Mouse (Mus musculus): ENCODE data around the gene Fv1. TPM values are rescaled to one million over a fixed set of nuclear protein-coding genes. Genes with fewer than 3 reads are reported as not detected.

Gene Fv1
- total RNA-seq, 2 experiments from 2014 or later = 7.9 to 8.0 TPM

DNA sequence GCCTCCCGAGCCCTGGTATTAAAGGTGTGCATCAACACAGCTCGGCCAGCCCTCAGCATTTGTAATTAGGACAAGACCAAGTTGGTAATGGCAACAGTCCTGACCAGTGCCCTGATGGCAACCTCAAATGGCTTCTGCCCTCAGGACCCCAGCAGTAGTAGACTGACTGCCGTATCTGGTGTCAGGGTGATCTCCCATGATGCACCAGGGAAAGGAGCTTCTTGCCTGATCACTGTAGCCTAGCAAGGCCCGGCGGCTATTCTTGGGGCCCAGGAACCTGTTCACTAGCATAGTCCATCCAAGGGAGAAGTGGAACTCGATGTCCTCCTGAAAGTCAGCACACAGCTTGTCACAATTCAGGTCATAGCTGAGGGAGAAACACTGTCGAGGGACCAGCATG is 13.0 kb downstream of the Fv1 start:
- DNase-seq (ENCODE audit: low spot score in 2 of 2) = no peak
- intact Hi-C loops (cut with DNase I) = no loop called here

- intact Hi-C loops (cut with DNase I) = no loop called here
- DNase-seq (ENCODE audit: low spot score in 2 of 2) = no peak
These were observed 14.3 kb downstream of the Fv1 start for GRCm38 (mm10) chr4:147883041-147883440.

DNA sequence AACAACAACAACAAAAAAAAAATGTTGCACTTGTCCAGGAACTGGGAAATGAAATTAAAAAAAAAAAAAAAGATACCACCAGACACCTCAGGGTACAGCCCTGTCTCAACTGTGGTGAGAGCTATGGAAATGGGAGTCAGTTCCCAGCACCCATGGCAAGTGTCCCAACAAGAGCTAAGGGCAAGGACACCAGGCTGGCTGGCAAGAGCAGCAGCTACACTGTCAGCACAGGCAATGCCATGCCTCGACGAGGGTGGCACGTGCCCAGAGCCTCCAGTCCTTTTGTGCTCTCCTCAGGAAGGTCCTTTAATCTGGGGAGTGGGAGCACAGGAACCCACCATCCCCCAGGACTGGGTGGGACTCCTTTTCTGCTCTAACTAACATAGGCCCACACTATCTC is 15.4 kb downstream of the Fv1 start:
- DNase-seq (ENCODE audit: low spot score in 2 of 2) = no peak
- intact Hi-C loops (cut with DNase I) = no loop called here

DNA sequence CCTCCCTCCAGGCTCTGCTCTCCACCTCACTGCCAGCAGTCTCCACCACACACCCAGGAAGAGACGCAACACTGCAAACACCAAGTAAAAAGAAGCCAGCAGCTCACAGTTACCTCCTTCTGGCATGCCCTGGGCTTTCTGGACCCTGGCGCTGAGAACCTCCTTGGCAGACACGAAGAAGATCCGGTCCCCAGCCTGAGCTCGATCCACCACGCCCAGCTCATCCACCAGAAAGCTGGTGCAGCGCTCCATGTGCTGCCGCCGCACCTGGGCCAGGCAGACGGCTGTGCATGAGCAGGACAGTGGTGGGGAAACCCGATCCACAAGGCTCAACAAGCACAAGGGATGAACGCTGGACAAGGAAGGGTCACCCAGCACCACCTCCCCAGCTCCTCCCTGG is 17.4 kb downstream of the Fv1 start:
- DNase-seq (ENCODE audit: low spot score in 2 of 2) = no peak
- intact Hi-C loops (cut with DNase I) = no loop called here

DNA sequence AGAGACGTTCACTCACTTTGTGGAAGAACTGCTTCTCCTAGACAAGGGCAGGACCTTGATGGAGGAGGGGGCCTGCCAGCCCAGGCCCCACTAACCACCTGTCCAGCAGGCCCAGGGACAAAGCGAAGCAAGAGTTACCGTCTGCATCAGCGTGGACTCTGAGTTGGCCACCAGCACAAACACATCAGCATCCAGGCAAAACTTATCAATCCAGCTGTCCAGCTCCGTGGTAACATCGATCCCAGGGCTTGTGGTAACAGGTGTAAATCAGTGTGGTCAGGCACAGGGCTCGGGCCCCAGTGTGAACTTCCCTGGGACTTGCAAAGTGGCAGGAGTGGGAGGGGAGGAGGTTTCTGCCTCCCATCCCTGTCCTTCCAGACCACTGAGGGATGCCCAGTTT is 18.5 kb downstream of the Fv1 start:
- intact Hi-C loops (cut with DNase I) = no loop called here
- no peak for DNase-seq (ENCODE audit: low spot score in 2 of 2)

GRCm38 (mm10) chr4:147888237-147888636 is 19.5 kb downstream of the Fv1 start:
- intact Hi-C loops (cut with DNase I) = no loop called here
- no peak for DNase-seq (ENCODE audit: low spot score in 2 of 2)

DNA sequence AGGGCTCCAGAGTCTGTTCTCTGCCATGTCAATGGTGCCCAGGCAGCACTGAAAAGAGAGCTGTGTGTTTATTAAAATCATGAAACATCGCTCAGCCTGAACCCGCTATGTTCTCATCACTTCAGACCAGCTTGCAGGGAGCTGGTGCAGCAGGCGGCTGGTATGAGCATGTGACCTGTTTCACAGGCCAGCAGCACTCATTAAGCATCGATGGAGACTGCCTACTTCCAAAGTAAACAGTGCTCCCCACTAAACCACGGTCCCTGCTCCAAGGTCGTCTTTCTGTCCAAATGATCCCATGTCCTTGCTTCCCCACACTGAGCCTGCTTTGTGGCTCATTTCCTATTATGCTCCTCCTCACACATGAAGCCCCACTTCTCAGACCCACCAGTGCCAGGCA is 21.6 kb downstream of the Fv1 start:
- intact Hi-C loops (cut with DNase I) = no loop called here
- DNase-seq (ENCODE audit: low spot score in 2 of 2) = no peak

DNA sequence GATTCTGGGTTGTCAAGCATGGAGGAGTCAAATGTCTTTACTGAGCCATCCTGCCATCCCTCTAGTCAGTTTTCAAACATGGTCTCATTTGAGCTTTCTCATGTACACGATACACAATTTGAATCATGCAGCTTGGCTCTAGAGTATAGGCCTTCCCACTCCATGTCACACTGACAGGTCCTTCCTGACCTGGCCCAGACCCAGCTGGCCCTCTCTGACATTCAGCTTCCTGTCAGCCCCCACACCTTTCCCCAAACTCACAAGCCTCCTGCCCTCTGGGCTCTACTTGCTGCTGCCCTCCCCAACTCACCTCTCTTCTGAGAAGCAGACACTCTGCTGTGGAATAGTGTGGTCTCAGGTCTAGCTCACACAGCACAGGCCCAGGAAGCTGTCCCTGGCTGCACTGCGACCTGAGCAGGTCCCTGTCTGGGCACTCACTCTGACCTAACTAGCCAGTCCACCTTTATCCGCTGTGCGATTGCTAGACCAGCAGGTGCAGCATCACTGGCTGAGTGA is 27.1 kb downstream of the Fv1 start:
- intact Hi-C loops (cut with DNase I) = no loop called here
- DNase-seq (ENCODE audit: low spot score in 2 of 2) = no peak

DNA sequence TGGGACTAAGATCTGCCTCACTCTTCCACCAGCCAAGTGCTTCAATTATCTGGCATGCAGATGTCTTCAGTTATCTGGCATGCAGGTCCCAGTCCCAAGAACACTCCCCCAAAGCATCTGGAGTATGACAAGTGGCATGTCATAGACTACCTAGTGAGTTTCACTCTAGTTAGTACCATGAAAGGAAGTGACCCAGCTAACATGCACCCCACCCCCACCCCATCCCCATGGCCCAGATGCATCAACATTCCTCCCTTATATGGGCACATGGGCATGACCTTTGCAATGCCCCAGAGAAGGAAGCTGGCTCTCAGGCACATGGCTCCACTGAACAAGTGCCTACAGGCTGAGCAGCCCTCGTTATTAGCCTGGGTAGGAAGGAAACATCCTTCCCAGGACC is 27.6 kb downstream of the Fv1 start:
- DNase-seq (ENCODE audit: low spot score in 2 of 2) = no peak
- intact Hi-C loops (cut with DNase I) = no loop called here

DNA sequence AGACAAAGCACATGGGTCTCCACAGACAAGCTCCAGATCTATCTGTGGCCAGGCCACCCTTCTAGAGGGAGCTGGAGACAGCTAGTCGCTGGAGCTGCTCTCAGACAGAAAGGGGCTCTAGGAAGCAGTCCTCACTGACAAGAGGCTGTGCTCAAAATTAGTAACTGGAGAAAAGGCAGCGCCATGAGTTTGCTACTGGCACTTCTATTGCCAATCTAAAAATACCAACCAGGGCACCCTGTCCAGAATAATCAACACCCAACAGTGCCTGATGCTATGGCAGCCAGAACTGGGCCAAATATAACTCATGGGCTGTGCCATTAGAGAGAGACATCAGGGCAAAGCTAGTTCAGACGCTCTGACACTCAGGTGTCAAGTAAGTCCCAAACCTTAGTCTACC is 28.6 kb downstream of the Fv1 start:
- intact Hi-C loops (cut with DNase I) = no loop called here
- peak; percentile 11 to 41 for DNase-seq (ENCODE audit: low spot score in 2 of 2)

- no peak for DNase-seq (ENCODE audit: low spot score in 2 of 2)
- intact Hi-C loops (cut with DNase I) = no loop called here
These were observed 31.7 kb downstream of the Fv1 start for GRCm38 (mm10) chr4:147900452-147900851.

DNA sequence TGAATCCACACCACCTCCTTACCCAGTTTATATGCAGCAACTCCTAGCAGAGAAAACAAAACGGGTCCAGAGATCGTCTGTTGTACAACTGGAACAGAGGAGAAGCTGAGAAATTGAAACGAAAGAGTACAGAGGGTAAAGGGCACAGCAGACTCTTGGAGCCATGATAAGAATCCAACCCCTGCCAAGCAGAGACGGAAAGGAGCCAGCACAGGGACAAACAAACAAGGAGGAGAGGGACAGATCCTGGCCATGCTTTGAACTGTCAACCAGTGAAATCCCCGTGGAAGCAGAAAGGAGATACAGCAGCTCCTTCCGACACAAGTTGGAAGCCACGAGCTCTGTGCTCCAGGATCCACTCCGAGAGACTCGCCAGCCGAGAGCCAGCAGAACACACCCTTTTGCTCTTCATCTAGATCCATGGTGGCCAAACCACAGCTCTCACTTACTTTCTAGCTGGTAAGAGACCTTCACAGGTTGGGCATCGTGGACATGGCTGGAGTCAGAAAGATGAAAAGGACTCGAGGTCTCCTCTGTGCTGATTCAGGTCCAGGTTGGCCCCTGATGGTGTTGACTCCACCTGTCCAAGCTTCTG is 34.2 kb downstream of the Fv1 start:
- intact Hi-C loops (cut with DNase I) = no loop called here
- no peak for DNase-seq (ENCODE audit: low spot score in 2 of 2)

DNA sequence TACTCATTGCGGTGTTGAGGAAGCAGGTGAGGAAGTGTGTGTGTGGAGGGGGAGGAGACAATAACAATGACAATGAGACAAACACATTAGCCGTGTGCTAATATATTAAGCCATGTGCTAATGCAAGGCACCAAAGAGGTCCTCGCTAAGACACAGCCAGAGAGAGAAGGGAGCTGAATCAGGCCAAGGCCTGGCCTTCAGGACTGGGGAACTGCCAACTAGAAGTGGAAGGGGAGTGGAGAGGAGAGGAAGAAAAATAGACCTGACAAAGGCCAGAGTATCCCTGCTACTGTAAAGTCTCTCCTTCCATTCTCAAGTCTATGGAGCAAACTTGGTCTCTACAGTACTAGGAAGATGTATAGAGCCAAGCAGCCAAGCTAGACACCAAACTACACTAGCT is 34.8 kb downstream of the Fv1 start:
- intact Hi-C loops (cut with DNase I) = no loop called here
- no peak for DNase-seq (ENCODE audit: low spot score in 2 of 2)

DNA sequence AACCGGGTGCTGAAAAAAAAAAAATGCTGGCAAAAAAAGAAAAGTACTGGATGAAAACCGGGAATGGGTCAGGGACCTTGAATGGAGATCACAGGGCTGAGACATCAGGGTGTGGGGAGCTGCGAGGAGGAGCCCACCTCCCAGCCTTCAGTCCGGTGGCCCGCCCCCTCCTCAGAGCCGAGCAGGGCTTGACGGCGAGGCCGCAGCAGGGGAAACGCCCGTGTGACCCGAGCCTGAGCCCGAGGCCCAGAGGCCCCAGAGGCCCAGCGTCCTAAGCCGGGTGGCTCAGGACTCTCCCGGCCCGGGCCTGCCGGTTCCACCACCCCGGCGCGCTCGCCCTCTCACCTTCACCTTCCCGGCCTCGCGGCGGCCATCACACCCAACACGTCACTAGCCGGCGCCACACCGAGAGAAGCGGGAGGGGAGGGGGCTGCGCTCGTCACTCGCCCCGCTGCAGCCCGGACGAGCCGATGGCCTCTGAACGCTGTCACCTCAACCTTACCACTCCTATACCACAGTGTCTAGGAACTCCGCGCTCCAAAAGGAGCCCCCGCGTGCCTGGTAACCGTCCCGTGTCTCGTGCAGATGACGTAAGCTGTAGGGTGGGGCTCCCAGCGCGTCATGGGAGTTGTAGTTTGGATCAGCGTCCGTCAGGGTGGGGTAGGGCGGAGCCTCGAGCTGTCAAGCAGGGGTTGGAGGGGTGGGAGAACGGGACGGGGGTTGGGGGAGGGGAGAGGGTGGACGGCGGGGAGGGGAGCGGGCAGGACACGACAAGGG is 35.7 kb downstream of the Fv1 start, which contains the start of gene Mfn2:
Gene Mfn2 (minus strand): TSS at position 392 of the 777 bp plus-strand sequence.
- intact Hi-C loops (cut with DNase I) = no loop called here
- peak; percentile 89 to 90 for DNase-seq (ENCODE audit: low spot score in 2 of 2)

DNA sequence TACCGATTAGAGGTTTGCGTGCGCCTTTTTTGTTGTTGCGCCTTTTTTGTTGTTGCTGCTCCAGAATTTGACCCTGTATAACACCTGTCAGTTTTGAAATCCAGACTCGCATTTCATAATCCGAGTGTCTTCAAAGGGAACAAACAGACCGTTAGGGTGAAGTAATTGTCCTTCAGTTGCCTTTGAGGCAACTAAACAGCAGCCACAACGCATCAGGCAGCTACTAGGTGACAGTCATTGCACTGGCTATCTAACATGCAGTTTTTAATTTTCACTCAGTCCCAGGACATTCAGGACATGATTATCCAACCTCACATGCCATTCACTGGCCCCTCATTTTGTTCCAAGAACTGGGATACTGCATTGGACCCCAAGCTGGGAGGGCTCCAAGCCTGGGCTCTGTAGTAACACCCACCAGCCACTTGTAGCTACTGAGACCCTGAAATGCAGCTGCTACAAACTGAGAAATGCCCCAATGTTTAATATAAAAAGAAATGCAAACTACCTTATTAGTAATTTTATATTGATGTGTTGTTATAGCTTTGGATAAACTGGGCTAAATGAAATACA is 36.4 kb downstream of the Fv1 start:
- intact Hi-C loops (cut with DNase I) = no loop called here
- DNase-seq (ENCODE audit: low spot score in 2 of 2) = no peak

GRCm38 (mm10) chr4:147906230-147906629 is 37.5 kb downstream of the Fv1 start:
- no peak for DNase-seq (ENCODE audit: low spot score in 2 of 2)
- intact Hi-C loops (cut with DNase I) = no loop called here

GRCm38 (mm10) chr4:147909486-147909885 is 40.7 kb downstream of the Fv1 start:
- intact Hi-C loops (cut with DNase I) = no loop called here
- no peak for DNase-seq (ENCODE audit: low spot score in 2 of 2)

DNA sequence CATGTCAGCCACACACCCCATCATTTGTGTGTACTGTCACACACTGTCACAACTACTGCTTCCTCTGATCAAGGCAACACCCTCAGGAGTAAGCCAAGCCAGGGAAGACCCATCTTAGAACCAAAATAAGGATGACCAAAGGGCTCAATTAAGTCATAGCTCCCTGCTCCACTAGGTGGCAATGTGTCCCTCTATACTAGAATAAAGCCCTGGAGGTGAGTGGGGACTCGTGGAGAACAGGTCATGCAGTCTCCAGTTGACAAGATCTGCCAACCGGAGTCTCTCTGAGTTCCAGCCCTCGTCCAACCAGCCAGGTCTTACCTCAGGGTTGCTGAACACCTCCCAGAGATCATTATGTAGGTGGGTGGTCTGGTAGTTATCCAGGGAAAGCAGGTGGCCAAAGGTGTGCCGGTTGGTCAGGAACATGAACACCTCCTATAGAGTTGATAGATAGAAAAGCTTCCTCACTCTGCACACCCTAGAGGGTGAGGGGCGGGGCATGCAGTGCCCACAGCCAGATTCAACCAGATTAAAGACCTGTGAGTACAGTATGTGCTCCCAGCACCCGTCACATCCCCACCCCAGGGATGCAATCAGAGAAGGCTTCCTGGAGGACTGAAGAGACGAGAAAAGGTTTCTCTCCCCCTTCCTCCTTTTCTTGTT is 49.8 kb downstream of the Fv1 start:
- peak; percentile 60 to 71 for DNase-seq (ENCODE audit: low spot score in 2 of 2)
- intact Hi-C loops (cut with DNase I) = no loop called here

Measured in left cerebral cortex, postnatal 14 days (tissue).